Mouse (Mus musculus) myocyte (in vitro differentiated cells): ENCODE results near the gene Ciart.

Experiments used
- POLR2A ChIP-seq: IDR thresholded peaks from one replicate; pipeline ENCODE4 v1.6.1; 2011; ENCODE audit warnings: low read depth, mild to moderate bottlenecking, control low read depth, moderate library complexity; ENCODE audit not compliant: insufficient read length
- REST ChIP-seq: IDR thresholded peaks from one replicate; pipeline ENCODE4 v1.6.1; 2011; ENCODE audit warnings: mild to moderate bottlenecking, control low read depth, moderate library complexity; ENCODE audit not compliant: insufficient read depth, insufficient read length

GRCm38 (mm10) chr3:95906860-95907259, 24.8 kb upstream of the Ciart start:
- TF ChIP-seq REST = no peak
- no peak for TF ChIP-seq POLR2A
